Mouse (Mus musculus) embryonic fibroblast, embryonic 13.5 days (primary cell): ENCODE data around the gene Fam189b.

ENCODE experiments used
- CTCF ChIP-seq: IDR thresholded peaks from 2 replicates; pipeline ENCODE4 v1.5.1; 2011; ENCODE audit warnings: mild to moderate bottlenecking, control low read depth, low read length, moderate library complexity, borderline replicate concordance; ENCODE audit not compliant: insufficient read depth
- POLR2A ChIP-seq: IDR thresholded peaks from 2 replicates; pipeline ENCODE4 v1.6.1; 2011; ENCODE audit warnings: low read depth, mild to moderate bottlenecking, control low read depth, low read length, moderate library complexity

DNA sequence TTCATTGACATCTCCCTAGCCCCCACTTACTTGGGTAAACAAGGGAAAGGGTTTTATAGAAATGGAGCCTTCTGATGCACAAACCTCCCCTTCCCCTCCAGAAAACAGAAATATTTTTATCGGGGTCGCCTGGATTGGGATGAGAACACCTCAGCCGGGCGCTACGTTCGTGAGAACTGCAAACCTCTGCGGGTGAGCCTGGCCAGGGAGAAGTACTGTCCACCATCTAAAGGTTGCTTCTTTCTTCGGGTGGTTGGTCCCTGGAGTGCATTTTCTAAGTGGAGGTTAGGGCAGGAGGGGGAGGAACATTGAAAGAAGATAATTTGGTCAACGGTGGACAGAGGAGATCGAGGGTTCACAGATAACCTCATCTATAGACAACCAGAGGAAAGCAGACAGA is 7.4 kb upstream of the Fam189b start:
- no peak for TF ChIP-seq POLR2A
- TF ChIP-seq CTCF, result no peak
